Mouse (Mus musculus) ES-Bruce4 (cell line): ENCODE data around the gene Ifit1bl1. TPM values are rescaled to one million over a fixed set of nuclear protein-coding genes. Genes with fewer than 3 reads are reported as not detected.

Experiments
- H3K27ac ChIP-seq: 2 replicates; pipeline ENCODE4 v1.5.1; 2012; ENCODE audit warnings: low read length, inconsistent platforms; ENCODE audit not compliant: insufficient read depth
- H3K27me3 ChIP-seq: 2 replicates; pipeline ENCODE4 v1.6.1; 2012; ENCODE audit warnings: mild to moderate bottlenecking, low read length, inconsistent platforms; ENCODE audit not compliant: control insufficient read depth, poor library complexity, insufficient read depth, severe bottlenecking
- H3K36me3 ChIP-seq: 2 replicates; pipeline ENCODE4 v1.6.1; 2012; ENCODE audit warnings: inconsistent platforms, mild to moderate bottlenecking, low read length, moderate library complexity; ENCODE audit not compliant: control insufficient read depth, poor library complexity, insufficient read depth, severe bottlenecking
- H3K4me1 ChIP-seq: one replicate; pipeline ENCODE4 v1.8.1; 2011; ENCODE audit warnings: low read length; ENCODE audit not compliant: control insufficient read depth, insufficient read depth
- H3K4me3 ChIP-seq: 2 replicates; pipeline ENCODE4 v1.5.1; 2011; ENCODE audit warnings: low read depth, mild to moderate bottlenecking, low read length
- H3K9ac ChIP-seq: 2 replicates; pipeline ENCODE4 v1.6.1; 2012; ENCODE audit warnings: low read depth, mild to moderate bottlenecking, inconsistent platforms; ENCODE audit not compliant: poor library complexity, severe bottlenecking
- H3K9me3 ChIP-seq: replicated peaks from 2 replicates; pipeline ENCODE4 v1.6.1; 2012; ENCODE audit warnings: mild to moderate bottlenecking, low read length, inconsistent platforms; ENCODE audit not compliant: control insufficient read depth, poor library complexity, insufficient read depth, severe bottlenecking
- CTCF ChIP-seq: IDR thresholded peaks from one replicate; pipeline ENCODE4 v1.8.1; 2011; ENCODE audit warnings: low read depth, low read length
- EP300 ChIP-seq: IDR thresholded peaks from 2 replicates; pipeline ENCODE4 v1.6.1; 2011; ENCODE audit warnings: low read depth, low read length; ENCODE audit not compliant: insufficient read depth
- POLR2A ChIP-seq: IDR thresholded peaks from one replicate; pipeline ENCODE4 v1.8.1; 2011; ENCODE audit warnings: low read length; ENCODE audit not compliant: insufficient read depth
- polyA plus RNA-seq: library from polyadenylated mRNA; stranded (reverse); fragments of >200 nt; gene quantifications from 2 replicates; pipeline ENCODE4 v1.2.4, GENCODE M21; 2011; ENCODE audit warnings: low read depth; ENCODE audit not compliant: missing spikeins, insufficient read depth, insufficient read length

Gene Ifit1bl1
- polyA plus RNA-seq, 1 experiment: not detected

- no peaks in the 10 kb centered on the region for H3K27me3 ChIP-seq
- no peaks in the 10 kb centered on the region for H3K9me3 ChIP-seq
- H3K9ac ChIP-seq: no peak overlapping the region
- no peak overlapping the region for H3K27ac ChIP-seq
- TF ChIP-seq POLR2A: no peak
- no peak for TF ChIP-seq EP300
- TF ChIP-seq CTCF: no peak
- H3K4me1 ChIP-seq: no peaks in the 10 kb centered on the region
- no peaks in the 10 kb centered on the region for H3K36me3 ChIP-seq
- H3K4me3 ChIP-seq: no peak overlapping the region
Measured at GRCm38 (mm10) chr19:34566178-34566784, 35.5 kb downstream of the Ifit1bl1 start.

- Histone ChIP-seq H3K27ac (no peak overlapping the region), H3K4me1 (no peaks in the 10 kb centered on the region), H3K36me3 (no peaks in the 10 kb centered on the region), H3K9ac (no peak overlapping the region), H3K9me3 (no peaks in the 10 kb centered on the region), H3K4me3 (no peak overlapping the region), H3K27me3 (no peaks in the 10 kb centered on the region)
- TF ChIP-seq CTCF (no peak), EP300 (no peak), POLR2A (no peak)
Measured at GRCm38 (mm10) chr19:34562556-34562955, 39.2 kb downstream of the Ifit1bl1 start.

- TF ChIP-seq CTCF (no peak), EP300 (no peak), POLR2A (no peak)
- Histone ChIP-seq H3K36me3 (no peaks in the 10 kb centered on the region), H3K4me3 (no peak overlapping the region), H3K9me3 (no peaks in the 10 kb centered on the region), H3K4me1 (no peaks in the 10 kb centered on the region), H3K9ac (no peak overlapping the region), H3K27me3 (no peaks in the 10 kb centered on the region), H3K27ac (no peak overlapping the region)
Measured at GRCm38 (mm10) chr19:34556621-34557020, 45.1 kb downstream of the Ifit1bl1 start.

- Histone ChIP-seq H3K9ac (no peak overlapping the region), H3K36me3 (no peaks in the 10 kb centered on the region), H3K4me1 (no peaks in the 10 kb centered on the region), H3K27me3 (no peaks in the 10 kb centered on the region; the same call in 1 of the 2 replicates), H3K9me3 (no peaks in the 10 kb centered on the region), H3K4me3 (no peak overlapping the region), H3K27ac (no peak overlapping the region)
- TF ChIP-seq EP300: no peak
- no peak for TF ChIP-seq CTCF
- no peak for TF ChIP-seq POLR2A
Measured at GRCm38 (mm10) chr19:34554061-34554460, 47.7 kb downstream of the Ifit1bl1 start.

GRCm38 (mm10) chr19:34553522-34553921 is 48.2 kb downstream of the Ifit1bl1 start:
- H3K27me3 ChIP-seq: no peaks in the 10 kb centered on the region; the same call in 1 of the 2 replicates

GRCm38 (mm10) chr19:34553021-34553420 is 48.7 kb downstream of the Ifit1bl1 start:
- Histone ChIP-seq H3K9ac (no peak overlapping the region), H3K4me3 (no peak overlapping the region), H3K27me3 (no peaks in the 10 kb centered on the region; the same call in 1 of the 2 replicates), H3K36me3 (no peaks in the 10 kb centered on the region), H3K27ac (no peak overlapping the region), H3K4me1 (no peaks in the 10 kb centered on the region), H3K9me3 (no peaks in the 10 kb centered on the region)
- TF ChIP-seq EP300: no peak
- TF ChIP-seq CTCF: no peak
- no peak for TF ChIP-seq POLR2A

More at GRCm38 (mm10) chr19:34553522-34553921, 48.2 kb downstream of the Ifit1bl1 start:
- Histone ChIP-seq H3K9ac (no peak overlapping the region), H3K27ac (no peak overlapping the region), H3K4me1 (no peaks in the 10 kb centered on the region), H3K9me3 (no peaks in the 10 kb centered on the region), H3K4me3 (no peak overlapping the region), H3K36me3 (no peaks in the 10 kb centered on the region)
- TF ChIP-seq POLR2A (no peak), CTCF (no peak), EP300 (no peak)
